Mouse (Mus musculus) liver (tissue): ENCODE measurements at regions not wholly inside any gene's neighbourhood (a gene's known extent, or its start where the extent isn't known, plus 50 kb on each side); places are given as distances from the start of the nearest gene placed in this dataset.

Source experiments
- DNase-seq: peaks from one replicate; pipeline ENCODE4 v3.0.0-alpha.2; 2020; ENCODE audit warnings: mixed read lengths

- DNase-seq: no peak
These were observed 56.9 kb upstream of the Cited2 start for GRCm38 (mm10) chr10:17666089-17666488.

- no peak for DNase-seq
These were observed 53.6 kb upstream of the Cited2 start for GRCm38 (mm10) chr10:17669401-17669800.
